Mouse (Mus musculus) embryo, embryonic 11 days (tissue): ENCODE data around the gene Rab3il1.

Source experiments
- DNase-seq: peaks from one replicate; pipeline ENCODE4 v3.0.0-alpha.2; 2015

The Rab3il1 gene

DNA sequence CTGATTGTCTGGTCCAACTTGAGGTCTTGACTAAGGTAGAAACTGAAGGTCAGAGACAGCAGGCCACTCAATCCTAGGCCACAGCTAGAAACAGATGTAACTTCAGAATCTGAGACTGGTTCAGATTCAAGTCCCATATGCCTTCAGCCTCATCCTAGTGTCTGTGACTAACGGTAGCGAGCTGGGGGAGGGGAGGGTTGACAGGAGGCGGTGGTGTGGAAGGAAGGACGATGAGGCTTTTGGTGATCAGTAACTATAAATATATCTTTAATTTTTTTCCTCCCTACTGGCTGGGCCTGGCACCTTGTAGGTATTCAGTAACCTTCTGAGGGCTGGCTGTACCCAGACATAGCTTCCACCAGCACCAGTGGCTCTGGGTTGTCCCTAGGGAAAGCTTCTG lies 14.0 kb downstream of the Rab3il1 start:
- DNase-seq, result no peak

DNA sequence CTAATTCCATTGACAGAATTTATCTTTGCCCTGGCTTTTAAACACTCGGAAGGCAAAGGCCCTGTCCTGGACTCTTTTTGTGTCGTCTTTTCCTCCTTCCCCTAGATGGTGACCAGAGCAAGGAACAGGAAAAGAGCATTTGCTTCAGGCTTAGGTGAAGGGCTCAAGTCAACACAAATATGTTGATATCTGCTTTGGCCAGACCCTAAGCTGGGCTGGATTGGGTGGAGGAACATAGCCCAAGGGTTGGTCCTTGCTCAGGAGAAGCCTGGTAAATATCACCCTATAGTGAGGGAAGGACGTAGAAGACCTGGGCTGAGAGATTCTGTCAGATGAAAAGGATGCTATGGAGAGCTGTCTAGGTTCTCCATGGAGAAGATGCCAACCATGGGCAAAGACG lies 14.7 kb downstream of the Rab3il1 start:
- no peak for DNase-seq

DNA sequence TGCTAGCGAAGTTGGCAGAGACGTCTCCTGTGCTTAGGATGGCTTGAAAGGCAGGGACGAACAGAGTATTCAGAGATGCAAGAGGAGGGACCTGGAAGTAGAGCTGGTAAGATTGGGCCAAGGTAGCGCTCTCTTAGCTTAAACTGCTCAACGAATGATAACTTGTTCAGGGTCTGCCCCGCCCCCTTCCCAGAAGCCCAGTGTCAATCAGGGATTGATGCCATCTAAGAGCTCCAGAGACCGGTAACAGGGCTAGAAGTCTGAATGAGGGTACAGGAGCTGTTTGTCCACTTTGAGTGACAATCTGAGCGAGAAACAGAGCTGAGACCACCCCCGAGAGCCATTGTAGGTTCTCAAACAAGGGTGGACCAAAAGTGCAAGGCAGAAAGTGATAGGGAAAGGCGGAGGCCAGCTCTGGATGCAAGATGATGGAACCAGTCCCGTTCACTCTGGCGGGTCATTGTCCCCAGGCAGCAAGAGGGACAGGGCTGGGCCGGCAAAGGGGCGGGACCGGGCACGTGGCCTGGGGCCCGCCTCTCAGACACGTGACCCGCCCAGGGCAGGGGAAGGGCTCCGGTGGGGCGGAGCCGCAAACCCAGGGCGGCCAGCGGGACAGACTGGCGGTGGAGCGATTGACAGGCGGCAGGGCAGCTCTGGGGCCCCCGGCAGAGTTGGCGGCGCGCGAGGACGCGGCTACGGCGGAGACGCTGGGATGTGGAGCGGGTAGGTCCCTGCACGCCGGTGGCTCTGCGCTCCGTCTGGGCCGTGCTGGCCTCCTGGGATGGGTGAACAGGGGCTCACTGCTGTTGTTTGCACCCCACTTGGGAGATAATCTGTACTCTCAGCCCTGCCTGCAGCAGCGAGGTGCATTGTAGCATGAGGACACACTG lies 16.4 kb downstream of the Rab3il1 start:
- peak; percentile 95 for DNase-seq

DNA sequence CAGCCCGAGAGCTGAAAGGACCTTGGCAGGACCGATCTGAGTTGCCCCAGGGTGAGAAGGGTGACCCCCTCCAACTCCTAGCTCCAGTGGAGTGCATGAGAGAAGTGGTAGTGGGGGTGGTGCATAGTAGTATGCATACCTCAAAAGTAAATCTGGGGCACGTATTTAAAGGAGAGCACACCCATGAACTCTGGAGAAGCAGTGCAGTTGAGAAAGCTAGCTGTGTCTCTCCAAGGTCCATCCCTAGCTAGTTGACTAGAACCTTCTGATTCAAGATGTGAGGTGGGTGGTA lies 17.0 kb downstream of the Rab3il1 start:
- no peak for DNase-seq

DNA sequence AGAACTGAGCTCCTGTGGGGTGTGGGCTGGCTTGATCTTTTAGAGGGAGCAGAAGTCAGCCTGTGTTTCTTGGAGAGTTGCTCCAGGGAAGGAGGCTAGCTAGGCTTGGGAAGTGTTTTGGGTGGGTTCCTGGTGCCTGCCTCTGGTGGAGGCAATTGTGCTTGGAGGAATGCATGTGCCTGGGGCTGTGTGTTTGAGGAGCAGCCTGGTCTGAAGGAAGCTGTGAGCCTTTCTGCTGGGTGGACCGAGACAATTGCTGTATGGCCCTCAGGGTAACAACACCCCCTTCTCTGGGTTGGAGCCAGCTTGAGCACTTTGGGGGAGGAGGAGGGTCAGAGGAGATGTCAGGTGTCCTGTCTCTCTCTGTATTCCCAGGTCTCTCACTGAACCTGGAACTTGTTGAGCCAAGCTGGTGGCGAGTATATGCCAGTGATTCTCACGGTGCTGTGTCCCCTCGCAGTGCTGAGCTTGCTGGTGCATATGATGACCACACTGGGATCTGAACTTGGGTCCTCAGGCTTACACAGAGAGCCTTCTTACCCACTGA lies 17.8 kb downstream of the Rab3il1 start:
- no peak for DNase-seq

DNA sequence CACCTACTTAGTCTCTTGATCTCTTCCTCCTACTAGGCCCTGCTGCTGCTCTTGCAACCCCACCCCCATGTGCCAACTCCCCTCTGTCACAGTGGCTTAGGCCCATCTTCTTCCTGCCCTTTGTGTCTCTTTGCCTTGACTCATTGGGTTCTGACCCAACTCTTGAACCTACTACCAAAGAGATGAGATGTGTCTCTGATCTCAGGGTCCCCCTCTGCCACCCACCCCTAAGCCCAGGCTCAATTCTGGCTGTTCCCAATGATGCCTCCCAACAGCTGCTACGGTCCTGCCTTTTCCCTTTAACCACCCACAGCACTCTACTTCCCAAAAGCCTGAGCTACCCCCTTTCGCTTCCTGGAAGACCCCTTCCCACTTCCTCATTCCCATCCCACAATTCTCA lies 20.5 kb downstream of the Rab3il1 start:
- no peak for DNase-seq

DNA sequence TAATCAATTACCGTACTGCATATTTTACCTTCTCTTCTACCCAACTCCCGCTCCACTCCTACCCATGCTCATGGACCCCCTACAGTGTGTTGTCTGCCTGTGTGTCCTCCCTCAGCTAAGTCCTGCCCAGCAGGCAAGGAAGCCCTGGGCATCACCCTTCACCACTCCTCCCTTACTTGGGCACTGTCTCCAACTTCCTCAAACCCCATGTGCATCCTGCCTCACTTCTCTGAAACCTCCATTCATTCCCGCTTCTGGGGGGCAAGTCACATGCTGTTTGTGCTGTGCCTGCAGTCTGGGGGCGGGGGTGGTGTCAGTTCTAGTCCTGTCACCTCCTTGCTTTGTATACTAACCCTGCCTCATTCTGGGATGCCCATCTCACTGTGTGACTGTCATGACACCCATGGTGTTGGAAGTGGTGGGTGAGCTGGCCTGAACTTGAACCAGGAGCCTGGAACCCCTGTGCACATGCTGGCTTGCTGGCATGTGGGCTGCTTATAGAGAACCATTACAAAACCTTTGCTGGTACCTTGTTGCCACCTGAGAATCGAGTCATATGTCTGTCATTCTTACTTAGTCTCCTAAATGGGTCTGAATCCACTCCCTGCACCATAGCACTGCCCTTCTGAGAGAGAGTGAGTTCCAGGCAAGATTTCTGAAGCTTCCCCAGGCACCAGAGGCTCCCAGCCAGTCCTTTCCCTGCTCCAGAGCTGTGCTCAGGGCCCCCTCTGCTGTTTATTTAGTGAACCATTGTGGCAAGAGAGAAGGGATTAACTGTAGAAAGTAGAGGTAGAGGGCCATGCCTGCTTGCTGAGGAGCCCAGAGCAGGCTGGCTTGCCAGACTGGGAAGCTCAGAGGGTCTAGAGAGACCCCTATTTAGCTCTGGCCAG lies 21.2 kb downstream of the Rab3il1 start:
- peak; percentile 71 for DNase-seq

DNA sequence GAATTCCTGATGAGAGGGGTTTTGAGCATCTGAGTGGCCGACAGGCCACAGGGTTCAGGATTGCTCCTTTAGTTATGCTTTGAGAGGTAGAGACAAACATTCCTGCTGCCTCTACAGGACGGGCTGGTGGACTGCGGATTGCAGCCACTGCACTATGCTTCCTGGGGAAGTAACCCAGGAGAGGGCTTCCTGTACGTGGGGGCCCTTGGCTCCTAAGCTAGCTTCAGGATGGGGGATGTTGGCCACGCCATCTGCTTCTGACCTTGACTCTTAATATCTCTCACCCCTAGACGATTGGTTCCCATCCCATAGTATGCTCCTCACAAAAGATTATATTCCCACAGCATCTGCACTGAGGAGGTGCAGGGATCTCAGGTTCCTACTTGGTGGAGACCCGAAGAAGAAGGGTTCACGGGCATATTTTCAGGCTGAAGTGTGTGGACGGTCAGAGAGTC lies 21.9 kb downstream of the Rab3il1 start:
- no peak for DNase-seq

DNA sequence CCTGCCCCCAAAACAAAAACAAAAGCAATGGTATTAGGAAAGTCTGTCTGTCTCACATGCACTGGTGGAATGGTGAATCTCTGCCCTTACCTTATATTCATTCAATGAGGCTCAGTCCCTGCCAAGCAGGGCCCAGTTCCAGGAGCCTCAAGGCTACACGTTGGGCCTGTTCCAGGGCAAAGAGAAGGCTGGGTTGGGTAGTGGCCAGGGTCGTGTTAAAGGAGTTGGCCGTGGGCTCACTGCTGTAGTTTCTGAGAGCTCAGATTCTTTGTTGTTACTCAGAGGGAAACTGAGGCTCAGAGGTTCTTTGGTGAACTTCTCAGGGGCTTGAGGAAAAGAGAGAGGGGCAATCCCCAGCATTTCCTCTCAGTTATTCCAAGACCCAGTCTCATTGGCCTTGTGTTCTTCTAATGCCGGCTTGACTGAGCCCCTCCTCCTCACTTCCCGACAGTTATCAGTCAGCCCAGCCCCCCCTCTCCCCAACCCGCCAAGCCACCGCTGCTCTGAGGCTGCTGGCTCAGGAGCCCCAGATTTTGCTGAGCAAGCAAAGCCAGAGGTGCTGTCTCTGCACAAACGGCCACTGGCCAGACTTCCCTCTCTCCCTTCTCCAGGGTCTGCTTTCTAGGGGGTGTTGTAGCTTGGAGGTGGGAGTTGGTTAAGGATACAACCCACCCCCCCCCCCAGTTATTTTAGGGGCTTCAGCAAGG lies 23.9 kb downstream of the Rab3il1 start:
- DNase-seq, result peak; percentile 64

DNA sequence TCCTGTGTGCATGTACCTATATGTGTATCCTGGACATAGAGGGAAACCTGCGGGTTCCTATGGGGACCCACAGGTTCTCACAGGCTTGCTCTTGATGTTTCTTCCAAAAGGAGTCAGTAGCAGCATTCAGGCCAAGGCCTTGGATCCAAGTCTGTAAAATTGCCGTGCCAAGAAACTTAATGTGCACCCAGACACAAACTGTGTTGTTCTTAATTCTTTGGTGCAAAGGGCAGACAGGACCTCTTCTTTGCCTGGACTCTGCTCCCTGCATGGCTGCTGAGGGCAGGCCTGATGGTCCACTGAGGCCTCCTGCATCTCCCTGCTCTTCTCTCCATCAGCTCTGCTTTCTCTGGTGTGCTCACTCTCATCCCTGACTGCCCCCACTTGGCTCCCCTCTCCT lies 28.3 kb downstream of the Rab3il1 start:
- DNase-seq, result no peak

DNA sequence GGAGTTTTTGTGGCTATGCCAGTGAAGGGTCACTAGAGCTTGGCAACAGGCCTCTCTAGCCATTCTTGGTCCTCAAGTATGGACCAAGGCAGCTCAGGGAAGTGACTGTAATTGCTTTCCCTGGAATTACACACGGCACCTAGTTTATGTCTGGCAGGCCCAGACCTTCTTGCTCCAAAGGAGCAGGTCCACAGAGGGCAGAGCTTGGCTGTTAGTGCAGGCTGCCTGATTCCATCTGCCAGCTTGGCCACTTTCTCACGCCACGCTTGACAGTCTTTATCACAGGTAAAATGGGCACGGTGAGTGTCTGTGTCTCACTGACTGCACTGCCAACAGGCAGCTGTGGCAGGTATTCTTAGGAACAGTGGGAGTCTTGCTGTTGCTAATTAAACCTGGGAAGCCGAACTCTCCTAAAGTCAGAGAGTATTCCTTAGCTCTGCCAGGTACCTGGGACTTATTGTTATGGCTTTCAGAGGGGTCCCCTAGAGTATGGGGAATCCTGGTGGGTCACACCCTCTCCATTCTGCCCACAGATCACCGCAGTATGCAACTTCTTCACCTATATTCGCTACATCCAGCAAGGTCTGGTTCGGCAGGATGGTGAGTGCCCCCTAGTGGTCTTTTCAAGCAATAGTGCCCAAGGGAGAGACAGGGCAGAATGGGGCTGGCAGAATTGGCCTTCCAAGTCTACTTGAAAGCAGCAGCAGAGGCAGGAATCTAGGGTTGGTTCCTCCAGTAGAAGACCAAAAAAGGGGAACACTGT lies 31.9 kb downstream of the Rab3il1 start:
- DNase-seq, result peak; percentile 83

DNA sequence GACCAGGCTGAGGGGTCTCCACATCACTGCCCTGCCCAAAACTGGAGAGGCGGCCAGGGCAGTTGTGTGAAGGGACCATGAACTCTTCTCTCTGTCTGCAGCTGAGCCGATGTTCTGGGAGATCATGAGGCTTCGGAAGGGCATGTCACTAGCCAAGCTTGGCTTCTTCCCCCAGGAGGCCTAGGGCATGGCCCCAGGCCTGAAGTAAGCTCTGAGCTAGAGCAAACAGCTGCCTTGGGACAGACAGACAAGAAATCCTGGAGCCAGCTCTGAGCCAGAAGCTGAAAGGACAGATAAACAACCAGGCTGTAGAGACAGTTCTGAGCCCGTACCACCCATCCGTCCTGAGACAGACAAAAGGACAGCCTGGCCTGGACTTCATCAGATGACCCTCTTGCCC lies 32.9 kb downstream of the Rab3il1 start:
- DNase-seq, result no peak

DNA sequence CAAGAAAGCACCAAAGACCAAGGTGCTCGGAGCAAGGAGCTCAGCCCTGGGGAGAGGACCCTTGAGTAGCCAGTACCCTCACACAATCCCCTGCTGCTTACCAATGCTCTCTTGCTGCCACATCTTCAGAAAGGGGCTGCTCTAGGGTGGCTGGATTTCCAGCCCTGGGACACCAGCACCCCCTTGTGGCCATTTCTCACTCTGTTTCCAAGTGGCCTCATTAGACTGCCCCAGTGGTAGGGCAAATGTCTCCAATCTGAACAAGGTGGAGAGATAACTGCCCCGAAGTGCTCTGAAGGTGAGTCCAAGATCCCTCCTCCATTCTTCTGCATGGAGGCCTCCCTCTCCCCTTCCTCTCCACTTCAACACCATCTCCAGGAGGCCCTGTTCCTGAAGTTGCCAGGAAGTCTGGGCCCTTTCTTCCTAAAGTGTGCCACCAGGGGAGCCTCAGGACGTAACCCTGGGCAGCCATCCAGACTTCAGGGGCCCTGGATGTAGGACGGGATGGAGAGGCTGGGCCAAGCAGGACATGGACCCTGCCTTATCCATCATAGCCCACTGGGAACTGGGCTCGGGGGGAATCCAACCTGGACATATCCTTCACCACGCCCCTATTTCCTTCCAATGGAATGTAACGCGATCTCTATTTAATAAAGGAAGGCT lies 33.4 kb downstream of the Rab3il1 start:
- peak; percentile 83 for DNase-seq

DNA sequence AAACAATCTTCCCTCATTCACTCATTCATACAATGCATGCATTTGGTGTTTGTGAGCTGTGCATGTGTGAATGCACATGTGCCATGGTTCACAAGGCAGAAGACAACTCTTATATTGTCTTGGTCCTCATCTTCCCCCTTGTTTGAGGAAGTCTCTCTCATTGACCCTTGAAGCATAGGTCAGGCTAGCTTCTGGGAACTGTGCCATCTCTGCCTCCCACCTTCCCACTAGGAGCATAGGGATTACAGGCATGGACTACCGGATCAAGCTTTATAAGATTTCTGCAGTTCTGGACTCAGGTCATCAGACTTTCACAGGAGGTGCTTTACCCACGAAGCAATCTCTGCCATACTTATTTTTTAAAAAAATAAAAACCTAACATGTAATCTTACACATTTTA lies 36.1 kb downstream of the Rab3il1 start:
- no peak for DNase-seq

DNA sequence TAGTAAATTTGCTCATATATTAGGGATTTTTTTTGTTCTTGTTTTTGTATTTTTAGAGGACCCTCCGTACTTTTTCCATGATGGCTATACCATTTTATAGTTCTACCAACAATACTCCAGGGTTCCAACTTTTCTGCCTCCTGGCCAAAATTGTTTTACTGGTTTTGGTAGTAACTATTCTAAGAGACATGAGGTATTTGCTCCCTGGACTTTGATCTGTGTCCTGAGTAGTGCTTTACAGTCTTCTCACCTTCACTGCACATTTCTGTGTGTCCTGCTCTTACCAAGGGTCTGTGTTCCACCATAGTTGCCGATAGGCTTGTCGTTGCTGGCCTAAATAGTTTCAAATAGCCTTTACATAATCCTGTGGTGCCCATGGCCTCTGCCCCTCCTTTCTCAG lies 36.9 kb downstream of the Rab3il1 start:
- DNase-seq, result no peak

DNA sequence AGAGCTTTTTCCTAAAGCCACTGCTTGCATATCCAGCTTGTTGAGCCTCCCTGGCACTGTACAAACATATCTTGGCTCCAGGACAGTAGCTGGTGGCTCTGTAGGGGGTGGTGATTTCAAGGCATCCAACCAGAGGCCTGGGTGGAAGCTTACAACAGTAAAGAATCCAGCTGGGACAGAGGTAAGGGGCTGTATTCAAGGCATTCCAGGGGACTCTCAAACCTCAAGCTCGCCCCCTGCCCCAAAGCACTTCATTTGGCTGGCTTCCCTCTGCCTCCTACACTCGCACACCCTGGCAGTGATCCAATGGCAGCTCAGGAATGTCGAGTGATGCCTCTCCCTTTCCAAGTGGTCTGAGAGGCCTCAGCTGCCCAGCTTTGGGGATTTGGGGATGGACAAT lies 37.4 kb downstream of the Rab3il1 start:
- DNase-seq, result no peak

DNA sequence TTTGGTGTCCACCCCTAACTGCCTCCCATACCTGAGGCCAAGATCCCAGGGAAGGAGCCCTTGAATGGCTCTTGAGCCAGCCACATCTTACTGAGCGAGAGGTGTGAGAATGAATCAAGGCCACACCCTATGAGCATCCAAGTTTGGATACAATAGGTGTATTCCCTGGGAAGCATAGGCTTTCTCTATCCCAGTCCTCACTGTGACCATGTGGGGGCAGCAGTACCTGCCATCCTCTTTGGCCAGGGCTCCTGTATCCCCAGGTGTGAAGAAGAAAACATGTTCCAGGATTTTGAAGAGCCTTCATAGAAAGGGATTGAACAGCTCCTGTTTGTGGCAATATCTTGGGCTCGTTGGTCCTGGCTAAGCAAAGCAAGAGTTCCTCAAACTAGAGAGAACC lies 38.1 kb downstream of the Rab3il1 start:
- no peak for DNase-seq

DNA sequence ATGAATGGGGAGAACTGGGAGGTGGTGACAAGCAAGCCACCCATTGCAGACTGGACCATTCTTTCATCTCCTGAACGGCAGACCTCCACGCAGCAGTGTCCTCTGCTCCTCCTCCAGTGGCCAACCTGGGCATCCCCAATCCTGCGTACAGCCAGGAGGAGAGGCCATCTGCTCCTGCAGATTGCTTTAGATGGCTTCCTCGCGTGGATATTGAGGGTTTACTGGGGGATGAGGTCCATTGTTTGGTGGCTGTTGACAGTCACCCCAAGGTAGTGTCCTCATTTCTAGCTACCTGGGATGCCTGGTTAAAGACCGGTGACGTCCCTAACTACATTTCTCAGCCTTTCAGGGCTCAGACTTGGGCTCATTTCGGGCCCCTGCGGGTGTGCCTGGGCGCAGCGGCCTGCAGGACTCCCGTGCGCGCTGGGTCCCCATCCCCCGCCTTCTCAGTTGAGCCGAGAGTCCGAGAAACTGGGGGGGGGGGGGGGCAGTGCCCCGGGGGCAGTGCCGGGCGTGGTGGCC lies 39.5 kb downstream of the Rab3il1 start:
- DNase-seq, result no peak

DNA sequence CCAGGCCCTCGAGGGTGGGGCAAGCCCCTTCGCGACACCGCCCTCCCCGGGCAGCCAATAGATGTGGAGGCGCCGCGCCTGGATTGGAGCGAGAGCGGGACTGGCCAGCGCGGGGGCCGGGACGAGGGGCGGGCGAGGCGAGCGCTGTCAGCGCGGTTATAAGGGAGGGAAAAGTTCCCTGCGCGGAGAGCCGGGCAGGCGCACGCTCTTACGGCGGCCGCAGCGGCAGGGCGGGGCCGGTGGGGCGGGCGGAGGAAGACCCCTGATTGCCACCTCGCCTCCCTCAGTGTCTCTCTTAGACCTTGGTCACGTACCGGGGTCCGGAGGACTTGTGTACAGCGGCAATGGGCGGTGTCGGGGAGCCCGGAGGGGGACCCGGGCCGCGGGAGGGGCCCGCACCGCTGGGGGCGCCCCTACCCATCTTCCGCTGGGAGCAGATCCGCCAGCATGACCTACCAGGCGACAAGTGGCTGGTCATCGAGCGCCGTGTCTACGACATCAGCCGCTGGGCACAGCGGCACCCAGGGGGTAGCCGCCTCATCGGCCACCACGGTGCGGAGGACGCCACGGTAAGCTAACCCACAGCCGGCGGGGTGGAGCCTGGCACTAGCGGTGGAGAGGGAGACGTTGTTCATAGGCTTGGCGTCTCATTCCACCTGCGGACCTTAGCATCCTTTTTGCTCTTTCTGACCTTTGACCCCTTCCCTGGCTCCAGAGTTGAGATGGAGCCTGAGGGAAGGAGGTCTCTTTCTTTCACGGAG lies 40.1 kb downstream of the Rab3il1 start, which contains the start of gene Fads3:
TSS of gene Fads3 (plus strand) at position 182 of the 761 bp plus-strand sequence.
- DNase-seq, result peak; percentile 89

DNA sequence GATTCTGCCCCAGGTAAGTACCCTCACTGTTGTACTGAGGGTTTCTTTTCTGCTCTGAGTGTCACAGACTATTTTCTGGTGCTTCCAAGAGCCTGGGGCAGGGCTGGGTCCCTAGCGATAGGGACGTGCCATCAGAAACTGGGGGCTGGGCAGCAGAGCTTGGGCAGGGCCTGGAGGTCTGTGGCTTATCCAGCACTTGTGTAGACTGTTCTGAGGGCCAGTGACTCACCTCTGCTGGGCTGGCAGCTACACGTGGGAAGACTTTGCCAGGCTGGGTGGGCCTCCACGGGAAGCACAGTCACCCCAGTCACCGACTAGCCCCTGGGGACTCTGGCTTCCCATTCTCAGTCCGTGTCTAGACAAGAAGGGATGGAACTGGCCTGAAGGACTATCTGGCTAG lies 40.8 kb downstream of the Rab3il1 start:
- DNase-seq, result no peak

DNA sequence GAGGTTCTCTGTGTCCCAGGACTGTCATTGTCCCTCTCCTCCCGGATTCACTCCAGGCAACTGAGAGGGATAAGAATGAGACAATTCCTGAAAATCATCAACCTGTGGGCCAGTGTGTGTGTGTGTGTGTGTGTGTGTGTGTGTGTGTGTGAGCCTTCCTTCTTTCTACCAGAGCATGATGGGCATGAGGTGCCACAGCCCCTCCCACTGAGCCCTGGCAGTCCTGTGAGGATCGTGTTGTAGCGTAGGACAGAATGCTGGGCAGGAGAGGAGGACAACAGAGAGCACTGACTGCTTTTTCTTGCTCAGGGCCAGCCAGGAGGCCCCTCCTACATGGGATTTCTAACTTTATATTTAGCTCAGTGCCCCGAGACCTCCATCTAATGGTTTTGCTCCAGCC lies 41.3 kb downstream of the Rab3il1 start:
- DNase-seq, result no peak
